Mouse (Mus musculus) kidney, adult 10 weeks (tissue): ENCODE measurements around the gene Tlr5. TPM values are rescaled to one million over a fixed set of nuclear protein-coding genes. Genes with fewer than 3 reads are reported as not detected.

Experiments
- polyA plus RNA-seq: library from polyadenylated mRNA; stranded (reverse); fragments of 350-450 nt; fragmentation: Illumina TruSeq; extraction: RNeasy Lipid Tissue Mini Kit (QIAGEN cat#74804); gene quantifications from one replicate; pipeline ENCODE4 v1.2.3, GENCODE M21; 2014; ENCODE audit warnings: low read depth, low replicate concordance

Gene Tlr5
- polyA plus RNA-seq = 0.24 TPM

GRCm38 (mm10) chr1:182954287-182955046 is at the start of gene Tlr5:
Tlr5 (plus strand) TSS chr1:182954788.

Other genes with a start within 250 kb of the Tlr5 start
- not detected for gene Ccdc185, start 205.6 kb upstream of the Tlr5 start, polyA plus RNA-seq
- 1.2 TPM for gene Susd4, start 190.9 kb upstream of the Tlr5 start, polyA plus RNA-seq